Mouse (Mus musculus) C2C12 (cell line): ENCODE measurements at regions not wholly inside any gene's neighbourhood (a gene's known extent, or its start where the extent isn't known, plus 50 kb on each side); places are given as distances from the start of the nearest gene placed in this dataset.

Experiments used
- CEBPB ChIP-seq: IDR thresholded peaks from one replicate; pipeline ENCODE4 v1.6.1; 2011; ENCODE audit warnings: low read depth, mild to moderate bottlenecking, control low read depth, moderate library complexity
- CTCF ChIP-seq: IDR thresholded peaks from one replicate; pipeline ENCODE4 v1.5.1; 2011; ENCODE audit not compliant: control insufficient read depth, insufficient read depth, insufficient read length
- MAX ChIP-seq: IDR thresholded peaks from one replicate; pipeline ENCODE4 v1.6.1; 2011; ENCODE audit warnings: mild to moderate bottlenecking, control low read depth
- MYOD1 ChIP-seq: IDR thresholded peaks from one replicate; pipeline ENCODE4 v1.6.1; 2011; ENCODE audit warnings: low read depth; ENCODE audit not compliant: control insufficient read depth, insufficient read length
- MYOG ChIP-seq: IDR thresholded peaks from one replicate; pipeline ENCODE4 v1.6.1; 2011; ENCODE audit not compliant: control insufficient read depth, insufficient read length; ENCODE audit errors: extremely low read depth
- USF1 ChIP-seq: IDR thresholded peaks from one replicate; pipeline ENCODE4 v1.6.1; 2011; ENCODE audit warnings: low read depth, mild to moderate bottlenecking, control low read depth, moderate library complexity

- TF ChIP-seq CTCF (no peak), USF1 (no peak), MAX (no peak), MYOG (no peak), MYOD1 (no peak), CEBPB (no peak)
Observed at GRCm38 (mm10) chr2:180389013-180389412, 54.5 kb upstream of the Gata5 start.
